Comparison of ENCODE assay signal across 15 mouse cellular contexts in genomic region chr7:81657631-81658347, GRCm38 (mm10). TPM values are rescaled to one million over a fixed set of nuclear protein-coding genes. Genes with fewer than 3 reads are reported as not detected.
"Had no signal": no experiment of that assay in that cellular context is flagged by ENCODE, and none has a peak within 500 bp of the region (broad histone marks: within the 10 kb centered on the region; RNA-seq: fewer than 3 reads in every experiment).

No protein-coding gene starts in this region.

- ATAC-seq: liver, embryonic 12.5 days; midbrain, embryonic 15.5 days had no signal

- DNase-seq: kidney, postnatal 36 days; lung, postnatal 14 days; right cerebral cortex, postnatal 14 days; thymus, adult 2 months; thymus, postnatal 25 days had no signal

- H3K4me3 ChIP-seq: limb, embryonic 15.5 days; liver, embryonic 12.5 days; lung, embryonic 15.5 days; megakaryocyte, embryonic 14.5 days; midbrain, embryonic 15.5 days; stomach, embryonic 15.5 days had no signal

- H3K27me3 ChIP-seq: limb, embryonic 15.5 days; liver, embryonic 12.5 days; lung, embryonic 15.5 days; midbrain, embryonic 15.5 days; stomach, embryonic 15.5 days had no signal

- H3K4me2 ChIP-seq: limb, embryonic 15.5 days; liver, embryonic 12.5 days; lung, embryonic 15.5 days; midbrain, embryonic 11.5 days; midbrain, embryonic 15.5 days; stomach, embryonic 15.5 days had no signal

- H3K9me3 ChIP-seq: limb, embryonic 15.5 days; liver, embryonic 12.5 days; lung, embryonic 15.5 days; megakaryocyte, embryonic 14.5 days; midbrain, embryonic 15.5 days; stomach, embryonic 15.5 days had no signal

- H3K36me3 ChIP-seq: limb, embryonic 15.5 days; liver, embryonic 12.5 days; lung, embryonic 15.5 days; midbrain, embryonic 15.5 days; stomach, embryonic 15.5 days had no signal

- H3K9ac ChIP-seq: limb, embryonic 15.5 days; liver, embryonic 12.5 days; lung, embryonic 15.5 days; midbrain, embryonic 15.5 days; stomach, embryonic 15.5 days had no signal

- H3K27ac ChIP-seq: kidney, postnatal 0 days; limb, embryonic 15.5 days; liver, embryonic 12.5 days; lung, embryonic 15.5 days; macrophage; midbrain, embryonic 15.5 days; stomach, embryonic 15.5 days had no signal

RNA-seq across cellular contexts. Expression of gene Homer2, which starts 49.5 kb away (rescaled TPM):
- total RNA-seq: monocyte, adult 5-6 weeks had no signal
- polyA plus RNA-seq: macrophage had no signal
